Mouse (Mus musculus) spleen, postnatal 14 days (tissue): ENCODE measurements at regions not wholly inside any gene's neighbourhood (a gene's known extent, or its start where the extent isn't known, plus 50 kb on each side); places are given as distances from the start of the nearest gene placed in this dataset.

ENCODE experiments used
- DNase-seq, 2 experiments: peaks; one replicate each; pipeline ENCODE4 v3.0.0; 2021 to 2022; ENCODE audit warnings: low spot score in 2 of 2

GRCm38 (mm10) chr8:9048116-9048515 is 357.8 kb upstream of the Arglu1 start:
- no peak for DNase-seq

GRCm38 (mm10) chr8:9042835-9043792 is 352.8 kb upstream of the Arglu1 start:
- no peak for DNase-seq

- no peak for DNase-seq
These were observed 338.8 kb upstream of the Arglu1 start for GRCm38 (mm10) chr8:9029156-9029555.

GRCm38 (mm10) chr8:9027672-9028071 is 337.4 kb upstream of the Arglu1 start:
- DNase-seq, result no peak

- DNase-seq, result no peak
These were observed 335.6 kb upstream of the Arglu1 start for GRCm38 (mm10) chr8:9025872-9026271.

- DNase-seq, result no peak
These were observed 335.1 kb upstream of the Arglu1 start for GRCm38 (mm10) chr8:9025378-9025777.

GRCm38 (mm10) chr8:9020744-9021143 is 330.4 kb upstream of the Arglu1 start:
- no peak for DNase-seq

GRCm38 (mm10) chr8:9020180-9020579 is 329.9 kb upstream of the Arglu1 start:
- DNase-seq, result no peak

GRCm38 (mm10) chr8:9011785-9012510 is 321.6 kb upstream of the Arglu1 start:
- DNase-seq, result no peak

- no peak for DNase-seq
These were observed 317.9 kb upstream of the Arglu1 start for GRCm38 (mm10) chr8:9008006-9008780.

GRCm38 (mm10) chr8:8999914-9000313 is 309.6 kb upstream of the Arglu1 start:
- DNase-seq, result no peak

- no peak for DNase-seq
These were observed 307.3 kb upstream of the Arglu1 start for GRCm38 (mm10) chr8:8997621-8998020.

GRCm38 (mm10) chr8:8994596-8995189 is 304.4 kb upstream of the Arglu1 start:
- DNase-seq, result no peak

- no peak for DNase-seq
These were observed 303.7 kb upstream of the Arglu1 start for GRCm38 (mm10) chr8:8994008-8994407.

GRCm38 (mm10) chr8:8992461-8993032 is 302.2 kb upstream of the Arglu1 start:
- DNase-seq, result peak; percentile 27 to 61

- DNase-seq, result no peak
These were observed 300.7 kb upstream of the Arglu1 start for GRCm38 (mm10) chr8:8991026-8991425.

GRCm38 (mm10) chr8:8986068-8986467 is 295.7 kb upstream of the Arglu1 start:
- DNase-seq, result no peak

GRCm38 (mm10) chr8:8985395-8985794 is 295.1 kb upstream of the Arglu1 start:
- DNase-seq, result no peak

GRCm38 (mm10) chr8:8984829-8985251 is 294.5 kb upstream of the Arglu1 start:
- DNase-seq, result no peak

- no peak for DNase-seq
These were observed 294.0 kb upstream of the Arglu1 start for GRCm38 (mm10) chr8:8984159-8984828.
